Mouse (Mus musculus) thymus, postnatal 25 days (tissue): ENCODE results near the gene Olfr1308.

Experiments
- DNase-seq: peaks from one replicate; pipeline ENCODE4 v3.0.0; 2022

The Olfr1308 gene

DNA sequence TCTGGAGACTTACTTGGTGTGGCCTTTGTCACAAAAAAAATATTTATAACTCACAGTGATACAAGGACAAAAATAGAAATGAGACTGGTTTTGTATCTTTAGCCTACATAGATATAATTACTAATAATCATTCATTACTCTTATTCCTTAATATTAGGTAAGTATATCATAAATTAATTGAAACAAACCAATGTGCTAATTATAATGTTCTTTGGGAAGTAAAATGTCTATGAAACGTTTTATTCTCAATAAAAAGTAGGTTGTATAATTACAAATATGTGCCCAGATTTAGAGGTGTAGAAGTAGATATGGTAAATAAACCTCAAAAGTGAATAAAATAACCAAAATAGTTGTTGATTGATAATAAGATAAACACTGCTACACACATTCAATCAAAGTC is at the start of gene Olfr1308:
Gene Olfr1308 (minus strand): TSS at position 101 of the 400 bp plus-strand sequence.
- DNase-seq, result no peak

DNA sequence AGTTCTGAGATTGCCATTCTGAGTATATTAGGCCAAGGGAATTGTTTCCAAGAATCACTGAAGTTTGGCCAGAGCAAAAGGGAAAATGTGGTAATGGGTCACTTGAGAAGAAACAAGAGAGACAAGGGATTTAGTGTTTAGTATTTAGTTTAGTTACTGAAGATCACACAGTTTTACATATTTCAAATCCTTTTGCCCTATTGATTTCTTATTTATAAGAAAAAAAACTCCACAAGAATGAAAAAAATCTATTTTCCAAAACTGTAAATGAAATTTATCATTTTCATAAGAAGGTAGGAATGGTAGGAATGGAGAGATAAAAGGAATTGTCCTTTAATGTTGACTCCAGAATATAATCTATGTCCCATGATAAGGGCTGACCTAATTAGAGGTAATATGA is 47.9 kb upstream of the Olfr1308 start, which contains the start of gene Olfr1310:
Gene Olfr1310 (minus strand): TSS at position 101 of the 400 bp plus-strand sequence.
- no peak for DNase-seq

DNA sequence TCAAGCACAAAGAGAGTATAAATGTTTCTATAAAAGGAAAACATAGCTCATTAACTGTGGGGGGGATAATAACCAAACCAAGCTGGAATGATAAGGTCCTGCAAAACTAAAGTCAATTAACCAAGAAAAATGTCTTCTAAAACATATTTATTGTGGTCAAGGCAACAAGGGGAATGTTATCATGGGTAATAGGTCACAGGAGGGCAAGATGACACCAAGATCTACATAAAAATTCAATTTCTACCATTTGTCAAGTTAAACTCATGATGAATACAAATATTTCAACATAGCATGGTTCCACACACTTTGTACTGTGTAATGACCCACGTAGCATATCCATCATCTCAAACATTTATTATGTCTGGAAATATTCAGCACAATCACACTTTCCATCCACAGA is 25.4 kb upstream of the Olfr1308 start, which contains the start of gene Olfr1309:
Gene Olfr1309 (minus strand): TSS at position 101 of the 400 bp plus-strand sequence.
- no peak for DNase-seq

DNA sequence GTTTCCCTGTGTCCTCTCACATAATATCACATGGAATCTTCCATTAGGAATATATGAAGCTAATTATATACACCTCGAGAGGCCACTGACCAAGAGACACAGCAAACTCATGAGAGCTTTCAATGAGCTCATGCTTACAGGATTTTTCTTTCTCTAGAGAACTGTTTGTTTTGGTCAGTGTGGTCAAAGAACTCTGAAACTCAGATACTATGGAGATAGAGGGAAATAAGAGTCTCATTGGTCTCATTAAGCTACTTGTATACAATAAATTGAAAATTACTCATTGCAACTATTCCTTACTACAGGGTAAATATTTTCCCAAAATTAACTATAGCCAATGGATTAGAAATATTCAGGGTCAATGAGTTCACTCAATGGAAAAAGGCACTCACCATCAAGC is 15.4 kb downstream of the Olfr1308 start, which contains the start of gene Olfr1307:
Gene Olfr1307 (minus strand): TSS at position 101 of the 400 bp plus-strand sequence.
- no peak for DNase-seq

DNA sequence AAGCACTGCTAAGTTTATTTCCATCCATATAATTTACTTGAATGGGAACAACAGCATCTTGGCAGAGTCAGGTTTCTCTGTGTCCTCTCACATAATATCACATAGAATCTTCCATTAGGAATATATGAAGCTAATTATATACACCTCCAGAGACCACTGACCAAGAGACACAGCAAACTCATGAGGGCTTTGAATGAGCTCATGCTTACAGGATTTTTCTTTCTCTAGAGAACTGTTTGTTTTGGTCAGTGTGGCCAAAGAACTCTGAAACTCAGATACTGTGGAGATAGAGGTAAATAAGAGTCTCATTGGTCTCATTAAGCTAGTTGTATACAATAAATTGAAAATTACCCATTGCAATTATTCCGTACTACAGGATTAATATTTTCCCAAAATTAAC is 48.6 kb downstream of the Olfr1308 start, which contains the start of gene Olfr1306:
Gene Olfr1306 (minus strand): TSS at position 101 of the 400 bp plus-strand sequence.
- no peak for DNase-seq
